Mouse (Mus musculus): ENCODE data around the gene Inpp5b. TPM values are rescaled to one million over a fixed set of nuclear protein-coding genes. Genes with fewer than 3 reads are reported as not detected.
A peak's percentile ranks its signal among the peaks of the same experiment; 100 is the strongest.

Inpp5b gene
- total RNA-seq, 2 experiments from 2014 or later = 8.9 to 10.6 TPM

- H3K4me3 ChIP-seq = peak within 1 kb of the TSS; percentile 96
- DNase-seq = peak; percentile 96
- peak; percentile 55 for TF ChIP-seq CTCF (IDR thresholded peaks at IDR 0.05)
- intact Hi-C loops (cut with DNase I) = loop anchor here (10.0 kb wide), 1 partner anchor 234 kb away; the partner anchor contains the start of gene Meaf6
- H3K27ac ChIP-seq = peak within 1 kb of the TSS; percentile 94
Observed at GRCm38 (mm10) chr4:124850261-124850913, 108.7 kb downstream of the Inpp5b start, which contains the start of gene Yrdc. Gene Yrdc, plus strand, starts transcription at chr4:124850679.

Small RNAs within 50 kb of the gene (microRNA-seq; reads per million reads assigned to microRNA genes)
- gene Gm24721 (not detected), gene Mir697 (not detected), gene Mir698 (not detected)

Other genes with a start within 250 kb of the Inpp5b start
- not detected for gene 3100002H09Rik, start 131.0 kb upstream of the Inpp5b start, total RNA-seq (2021)
- gene Pou3f1, start 85.0 kb upstream of the Inpp5b start, total RNA-seq (2021) = under 1 TPM; 0.14 to 0.26 TPM
- 10 to 100 TPM; 17.5 to 21.5 TPM for gene Utp11, start 48.2 kb upstream of the Inpp5b start, total RNA-seq (2021)
- 100 to 1,000 TPM; 151 to 515 TPM for gene Fhl3, start 41.1 kb upstream of the Inpp5b start, total RNA-seq (2021)
- 10 to 100 TPM; 11.1 to 14.3 TPM for gene Sf3a3, start 27.1 kb upstream of the Inpp5b start, total RNA-seq (2021)
- gene Mtf1, start 60.3 kb downstream of the Inpp5b start, total RNA-seq (2021) = 10 to 100 TPM; 11.9 to 15.7 TPM
- gene Yrdc, start 108.8 kb downstream of the Inpp5b start, total RNA-seq (2021) = 10 to 100 TPM in 1 of 2 experiments, 1 to 10 TPM in 1; 9.4 to 11.4 TPM
- gene 1110065P20Rik, start 109.3 kb downstream of the Inpp5b start, total RNA-seq (2021) = 10 to 100 TPM; 18.4 to 23.0 TPM
- gene Maneal, start 120.3 kb downstream of the Inpp5b start, total RNA-seq (2021) = under 1 TPM; 0.31 to 0.46 TPM
- gene Epha10, start 139.0 kb downstream of the Inpp5b start, total RNA-seq (2021) = not detected
- gene 9930104L06Rik, start 195.2 kb downstream of the Inpp5b start, total RNA-seq (2021) = 1 to 10 TPM; 8.6 to 9.4 TPM
- under 1 TPM; 0.28 to 0.38 TPM for gene Cdca8, start 197.5 kb downstream of the Inpp5b start, total RNA-seq (2021)
- under 1 TPM; 0.26 to 0.59 TPM for gene Rspo1, start 244.6 kb downstream of the Inpp5b start, total RNA-seq (2021)

Data from gastrocnemius, adult 2 months (tissue).